Mouse (Mus musculus): ENCODE measurements around the gene Ccdc9b. TPM values are rescaled to one million over a fixed set of nuclear protein-coding genes. Genes with fewer than 3 reads are reported as not detected.

Gene Ccdc9b
- total RNA-seq (2021) = 1 to 10 TPM; 4.0 to 4.7 TPM
- long read RNA-seq, experiment 1, full-length matches to known transcripts = 1 of 1 reads
- long read RNA-seq, experiment 1, partial matches to known transcripts = 0 of 1 reads
- long read RNA-seq, experiment 1, other reads (novel, unspliced or antisense) = 0 of 1 reads
- long read RNA-seq, experiment 2 = 0 reads

DNA sequence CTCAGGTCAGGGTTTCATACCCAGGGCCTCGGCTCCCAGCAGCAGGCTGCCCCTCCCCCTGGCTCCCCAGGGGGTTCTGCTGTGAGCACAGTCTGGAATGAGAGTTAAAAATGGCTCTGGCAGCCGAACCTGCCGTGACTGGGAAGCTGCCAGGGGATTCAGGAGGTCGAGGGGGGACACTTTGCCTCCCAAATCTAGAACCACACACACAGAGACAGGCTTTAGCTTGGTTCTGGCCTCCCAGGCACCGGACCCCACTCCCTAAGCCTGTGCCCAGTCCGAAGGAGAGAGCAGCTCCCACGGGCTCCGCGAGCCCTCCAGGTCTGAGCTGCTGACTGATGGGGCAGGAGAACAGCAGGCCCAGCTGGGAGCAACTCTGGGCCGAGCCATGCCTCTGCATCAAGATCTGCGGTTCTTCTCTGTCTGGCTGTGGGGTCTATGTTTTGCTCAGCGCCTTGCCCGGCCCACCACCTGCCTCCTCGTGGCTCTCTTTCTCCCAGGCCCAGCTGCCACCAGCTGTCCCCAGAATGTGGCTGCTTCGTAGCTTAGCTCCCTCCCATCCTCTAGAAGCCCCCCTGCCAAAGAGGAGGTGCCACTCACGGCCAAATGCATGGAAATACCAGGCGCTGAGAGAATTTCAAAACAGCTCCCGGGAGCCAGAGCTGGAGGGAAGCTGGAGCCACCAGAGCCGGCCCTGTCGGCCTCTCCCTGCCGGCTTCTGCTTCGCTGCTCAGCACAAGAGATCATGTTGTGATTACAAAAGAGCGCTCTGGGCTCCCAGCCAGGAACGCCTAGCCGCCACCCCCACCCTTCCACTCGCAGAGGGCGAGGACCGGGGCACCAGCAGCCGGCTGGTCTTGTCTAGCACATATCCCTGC, at the start of gene Ccdc9b:
Gene Ccdc9b, minus strand, starts transcription at position 756 of the 878 bp plus-strand sequence.
- no peak for TF ChIP-seq CTCF (IDR thresholded peaks at IDR 0.05)

DNA sequence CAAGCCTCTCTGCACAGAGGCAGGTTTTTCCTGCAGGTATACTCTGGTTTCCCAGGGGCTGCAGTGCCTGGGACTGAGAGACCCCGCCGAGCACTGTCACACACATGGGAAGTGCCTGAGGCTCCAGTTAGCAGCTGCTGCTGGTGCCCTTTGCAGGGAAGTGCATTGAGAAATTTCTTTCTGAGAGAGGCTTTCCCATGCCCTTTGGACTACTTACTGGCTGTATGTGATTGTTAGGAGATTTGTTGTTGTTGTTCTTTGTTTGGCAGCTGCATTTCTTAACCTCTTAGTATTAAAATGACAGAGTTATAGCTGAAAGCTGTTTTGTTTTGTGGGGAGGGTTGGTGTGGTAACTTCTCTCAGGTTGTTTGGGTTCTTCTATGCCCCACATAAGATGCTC, 48.4 kb upstream of the Ccdc9b start:
- no peak overlapping the region for H3K27ac ChIP-seq
- DNase-seq (ENCODE audit: extremely low spot score in 1 of 2, low spot score in 2 of 2) = no peak
- no peak for TF ChIP-seq CTCF (IDR thresholded peaks at IDR 0.05)
- H3K4me3 ChIP-seq = no peak overlapping the region
- intact Hi-C loops (cut with DNase I) = loop anchor here (5.0 kb wide), 1 partner anchor 51 kb away; the partner anchor contains the start of gene Ivd

More for the DNA sequence above, at the start of gene Ccdc9b:
- peak; percentile 83 to 85 for DNase-seq (ENCODE audit: extremely low spot score in 1 of 2, low spot score in 2 of 2)
- peak within 1 kb of the TSS; percentile 38 for H3K4me3 ChIP-seq
- H3K27ac ChIP-seq = peak within 1 kb of the TSS; percentile 87
- intact Hi-C loops (cut with DNase I) = loop anchor here (1.0 to 5.0 kb wide), 2 partner anchors 17 to 120 kb away; partner anchors contain the start of gene Disp2

- peak in 1 of 2 experiments; percentile 17 for DNase-seq (ENCODE audit: extremely low spot score in 1 of 2, low spot score in 2 of 2)
- Histone ChIP-seq H3K4me3 (no peak overlapping the region), H3K27ac (no peak overlapping the region)
- TF ChIP-seq CTCF (IDR thresholded peaks at IDR 0.05) = no peak
- intact Hi-C loops (cut with DNase I) = no loop called here
Observed at GRCm38 (mm10) chr2:118806860-118807259, 44.4 kb upstream of the Ccdc9b start.

DNA sequence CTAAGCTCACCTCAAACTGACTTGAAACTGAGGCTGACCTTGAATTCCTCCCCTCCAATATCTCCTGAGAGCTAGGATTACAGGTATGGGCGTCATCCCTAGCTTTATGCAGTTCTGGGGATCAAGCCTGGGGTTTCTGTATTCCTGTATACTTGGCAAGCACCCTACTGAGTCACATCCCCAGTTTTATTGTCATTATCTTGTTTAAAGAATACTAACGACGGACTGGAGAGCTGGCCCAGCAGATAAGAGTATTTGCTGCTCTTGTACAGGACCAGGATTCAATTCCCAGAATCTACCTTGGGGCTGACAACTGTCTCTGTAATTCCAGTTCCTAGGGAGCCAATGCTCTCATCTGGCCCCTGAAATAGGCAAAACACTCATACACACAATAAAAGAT, 43.3 kb upstream of the Ccdc9b start:
- no peak overlapping the region for H3K4me3 ChIP-seq
- intact Hi-C loops (cut with DNase I) = no loop called here
- DNase-seq (ENCODE audit: extremely low spot score in 1 of 2, low spot score in 2 of 2) = no peak
- TF ChIP-seq CTCF (IDR thresholded peaks at IDR 0.05) = no peak
- H3K27ac ChIP-seq = no peak overlapping the region

DNA sequence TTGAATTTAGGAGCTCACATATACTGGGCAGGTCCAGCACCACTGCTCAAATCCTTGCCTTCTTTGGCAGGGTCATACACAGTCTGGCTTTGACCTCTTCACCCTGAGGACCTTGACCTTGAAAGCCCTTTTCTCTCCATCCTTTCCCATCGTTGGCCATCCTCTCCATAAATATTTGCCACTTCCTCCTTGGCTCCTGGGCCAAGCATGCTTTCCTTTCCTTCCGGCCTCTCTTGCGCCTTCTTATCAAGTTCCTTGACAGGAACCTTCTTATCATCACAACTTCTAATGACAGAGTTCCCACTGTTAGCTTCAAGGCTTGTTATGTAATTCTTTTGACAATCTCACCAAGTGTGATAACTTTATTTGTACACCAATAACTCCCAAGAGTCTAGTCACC, 42.7 kb upstream of the Ccdc9b start:
- Histone ChIP-seq H3K4me3 (no peak overlapping the region), H3K27ac (no peak overlapping the region)
- no peak for TF ChIP-seq CTCF (IDR thresholded peaks at IDR 0.05)
- no peak for DNase-seq (ENCODE audit: extremely low spot score in 1 of 2, low spot score in 2 of 2)
- intact Hi-C loops (cut with DNase I) = no loop called here

- no peak overlapping the region for H3K27ac ChIP-seq
- intact Hi-C loops (cut with DNase I) = no loop called here
- DNase-seq (ENCODE audit: extremely low spot score in 1 of 2, low spot score in 2 of 2) = no peak
- no peak overlapping the region for H3K4me3 ChIP-seq
- no peak for TF ChIP-seq CTCF (IDR thresholded peaks at IDR 0.05)
Observed at GRCm38 (mm10) chr2:118804474-118804873, 42.0 kb upstream of the Ccdc9b start.

GRCm38 (mm10) chr2:118802542-118803118, 40.2 kb upstream of the Ccdc9b start:
- no peak for DNase-seq (ENCODE audit: extremely low spot score in 1 of 2, low spot score in 2 of 2)
- H3K4me3 ChIP-seq = no peak overlapping the region
- H3K27ac ChIP-seq = no peak overlapping the region
- no peak for TF ChIP-seq CTCF (IDR thresholded peaks at IDR 0.05)
- intact Hi-C loops (cut with DNase I) = no loop called here

- intact Hi-C loops (cut with DNase I) = no loop called here
- no peak overlapping the region for H3K4me3 ChIP-seq
- TF ChIP-seq CTCF (IDR thresholded peaks at IDR 0.05) = no peak
- no peak overlapping the region for H3K27ac ChIP-seq
- DNase-seq (ENCODE audit: extremely low spot score in 1 of 2, low spot score in 2 of 2) = no peak
Observed at GRCm38 (mm10) chr2:118793636-118794035, 31.2 kb upstream of the Ccdc9b start.

GRCm38 (mm10) chr2:118792259-118792613, 29.8 kb upstream of the Ccdc9b start:
- no peak overlapping the region for H3K4me3 ChIP-seq
- TF ChIP-seq CTCF (IDR thresholded peaks at IDR 0.05) = no peak
- no peak for DNase-seq (ENCODE audit: extremely low spot score in 1 of 2, low spot score in 2 of 2)
- H3K27ac ChIP-seq = no peak overlapping the region
- intact Hi-C loops (cut with DNase I) = no loop called here

DNA sequence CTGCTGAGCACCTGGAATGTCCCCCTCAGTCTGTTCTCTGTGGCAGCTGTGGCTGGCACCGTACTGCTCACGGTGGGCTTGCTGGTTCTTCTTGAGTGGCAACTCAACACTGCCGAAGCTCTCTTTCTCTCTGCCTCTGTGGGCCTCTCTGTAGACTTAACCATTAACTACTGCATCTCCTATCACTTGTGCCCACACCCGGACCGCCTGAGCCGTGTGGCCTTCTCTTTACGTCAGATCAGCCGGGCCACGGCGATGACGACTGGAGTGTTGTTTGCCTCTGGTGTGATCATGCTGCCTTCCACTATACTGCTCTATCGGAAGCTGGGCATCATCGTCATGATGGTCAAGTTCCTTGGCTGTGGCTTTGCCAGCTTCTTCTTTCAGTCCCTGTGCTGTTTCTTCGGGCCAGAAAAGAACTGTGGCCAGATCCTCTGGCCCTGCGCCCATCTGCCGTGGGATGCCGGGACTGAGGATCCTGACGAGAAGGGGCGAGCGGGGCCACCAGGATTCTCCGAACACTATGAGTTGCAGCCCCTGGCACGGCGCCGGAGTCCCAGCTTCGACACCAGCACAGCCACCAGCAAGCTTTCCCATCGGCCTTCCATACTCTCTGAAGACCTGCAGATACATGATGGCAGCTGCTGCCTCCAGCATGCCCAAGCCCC, 29.3 kb upstream of the Ccdc9b start:
- DNase-seq (ENCODE audit: extremely low spot score in 1 of 2, low spot score in 2 of 2) = no peak
- no peak overlapping the region for H3K4me3 ChIP-seq
- TF ChIP-seq CTCF (IDR thresholded peaks at IDR 0.05) = no peak
- intact Hi-C loops (cut with DNase I) = no loop called here
- H3K27ac ChIP-seq = no peak overlapping the region

DNA sequence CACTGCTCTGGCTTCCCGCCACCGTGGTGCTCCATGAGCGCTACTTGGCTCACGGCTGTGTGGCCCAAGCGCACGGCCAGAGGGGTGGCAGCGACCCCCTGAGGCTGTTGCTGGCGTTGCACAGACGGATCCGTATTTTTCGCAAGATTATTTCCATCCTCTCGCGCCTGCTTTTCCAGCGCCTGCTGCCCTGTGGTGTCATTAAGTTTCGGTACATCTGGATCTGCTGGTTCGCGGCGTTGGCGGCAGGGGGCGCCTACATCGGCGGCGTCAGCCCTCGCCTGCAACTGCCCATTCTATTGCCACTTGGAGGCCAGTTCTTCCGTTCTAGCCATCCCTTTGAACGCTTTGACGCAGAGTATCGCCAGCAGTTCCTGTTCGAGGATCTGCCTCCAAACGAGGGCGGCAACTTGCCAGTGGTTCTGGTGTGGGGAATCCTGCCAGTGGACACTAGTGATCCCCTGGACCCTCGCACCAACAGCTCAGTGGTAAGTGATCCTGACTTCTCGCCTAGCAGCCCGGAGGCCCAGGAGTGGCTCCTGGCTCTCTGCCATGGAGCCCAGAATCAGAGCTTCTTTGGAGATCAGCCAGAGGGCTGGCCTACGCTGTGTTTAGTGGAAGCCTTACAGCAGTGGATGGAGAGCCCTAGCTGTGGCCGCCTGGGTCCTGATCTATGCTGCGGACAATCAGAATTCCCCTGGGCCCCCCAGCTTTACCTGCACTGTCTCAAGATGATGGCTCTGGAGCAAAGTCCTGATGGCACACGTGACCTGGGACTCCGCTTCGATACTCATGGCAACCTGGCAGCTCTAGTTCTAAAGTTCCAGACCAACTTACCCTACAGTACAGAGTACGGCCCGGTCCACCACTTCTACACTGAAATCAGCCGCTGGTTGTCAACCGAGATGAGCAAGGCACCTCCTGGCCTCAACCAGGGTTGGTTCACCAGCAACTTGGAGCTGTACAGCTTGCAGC, 28.4 kb upstream of the Ccdc9b start:
- Histone ChIP-seq H3K4me3 (no peak overlapping the region), H3K27ac (no peak overlapping the region)
- intact Hi-C loops (cut with DNase I) = no loop called here
- DNase-seq (ENCODE audit: extremely low spot score in 1 of 2, low spot score in 2 of 2) = peak; percentile 53 to 62
- peak; percentile 70 for TF ChIP-seq CTCF (IDR thresholded peaks at IDR 0.05)
